Mouse (Mus musculus): ENCODE measurements at regions not wholly inside any gene's neighbourhood (a gene's known extent, or its start where the extent isn't known, plus 50 kb on each side); places are given as distances from the start of the nearest gene placed in this dataset.

GRCm38 (mm10) chr4:82234443-82234842 is 471.1 kb downstream of the Nfib start:
- no peak for DNase-seq (ENCODE audit: low spot score)

GRCm38 (mm10) chr4:82226197-82227119 is 479.1 kb downstream of the Nfib start:
- no peak for DNase-seq (ENCODE audit: low spot score)

GRCm38 (mm10) chr4:82220724-82221123 is 484.8 kb downstream of the Nfib start:
- no peak for DNase-seq (ENCODE audit: low spot score)

- no peak for DNase-seq (ENCODE audit: low spot score)
These were observed 485.3 kb downstream of the Nfib start for GRCm38 (mm10) chr4:82220120-82220714.

GRCm38 (mm10) chr4:82218616-82219015 is 486.9 kb downstream of the Nfib start:
- no peak for DNase-seq (ENCODE audit: low spot score)

- no peak for DNase-seq (ENCODE audit: low spot score)
These were observed 498.5 kb downstream of the Nfib start for GRCm38 (mm10) chr4:82207031-82207430.

GRCm38 (mm10) chr4:82200306-82200705 is 505.2 kb downstream of the Nfib start:
- DNase-seq (ENCODE audit: low spot score), result peak; percentile 18

GRCm38 (mm10) chr4:82199118-82199517 is 506.4 kb downstream of the Nfib start:
- no peak for DNase-seq (ENCODE audit: low spot score)

GRCm38 (mm10) chr4:82197611-82198010 is 507.9 kb downstream of the Nfib start:
- DNase-seq (ENCODE audit: low spot score), result peak; percentile 32

- DNase-seq (ENCODE audit: low spot score), result no peak
These were observed 509.4 kb downstream of the Nfib start for GRCm38 (mm10) chr4:82196024-82196647.

GRCm38 (mm10) chr4:82193905-82194304 is 511.6 kb downstream of the Nfib start:
- DNase-seq (ENCODE audit: low spot score), result no peak

- DNase-seq (ENCODE audit: low spot score), result no peak
These were observed 518.7 kb downstream of the Nfib start for GRCm38 (mm10) chr4:82186892-82187291.

- no peak for DNase-seq (ENCODE audit: low spot score)
These were observed 521.6 kb downstream of the Nfib start for GRCm38 (mm10) chr4:82183974-82184373.

GRCm38 (mm10) chr4:82178112-82178511 is 527.4 kb downstream of the Nfib start:
- no peak for DNase-seq (ENCODE audit: low spot score)

- no peak for DNase-seq (ENCODE audit: low spot score)
These were observed 528.8 kb downstream of the Nfib start for GRCm38 (mm10) chr4:82176723-82177122.

- no peak for DNase-seq (ENCODE audit: low spot score)
These were observed 532.0 kb downstream of the Nfib start for GRCm38 (mm10) chr4:82173461-82174085.

- DNase-seq (ENCODE audit: low spot score), result no peak
These were observed 534.6 kb downstream of the Nfib start for GRCm38 (mm10) chr4:82170930-82171329.

GRCm38 (mm10) chr4:82168032-82168431 is 537.5 kb downstream of the Nfib start:
- DNase-seq (ENCODE audit: low spot score), result no peak

- no peak for DNase-seq (ENCODE audit: low spot score)
These were observed 538.2 kb downstream of the Nfib start for GRCm38 (mm10) chr4:82167396-82167795.

GRCm38 (mm10) chr4:82166826-82167225 is 538.7 kb downstream of the Nfib start:
- DNase-seq (ENCODE audit: low spot score), result no peak

GRCm38 (mm10) chr4:82166087-82166486 is 539.5 kb downstream of the Nfib start:
- no peak for DNase-seq (ENCODE audit: low spot score)

- DNase-seq (ENCODE audit: low spot score), result no peak
These were observed 541.5 kb downstream of the Nfib start for GRCm38 (mm10) chr4:82164058-82164457.
